Mouse (Mus musculus) layer of hippocampus, adult 2 months (tissue): ENCODE measurements around the gene Arhgap24. TPM values are rescaled to one million over a fixed set of nuclear protein-coding genes. Genes with fewer than 3 reads are reported as not detected.
A peak's percentile ranks its signal among the peaks of the same experiment; 100 is the strongest.

Experiments used
- DNase-seq, 2 experiments: peaks; one replicate each; pipeline ENCODE4 v3.0.0; 2022; ENCODE audit warnings: low spot score in 2 of 2
- H3K27ac ChIP-seq: fragments of 200-600 bp; 2 replicates; pipeline ENCODE4 v1.8.1; 2022
- H3K4me3 ChIP-seq: fragments of 200-600 bp; 2 replicates; pipeline ENCODE4 v1.8.1; 2022; ENCODE audit warnings: mild to moderate bottlenecking
- CTCF ChIP-seq: fragments of 200-600 bp; conservative IDR thresholded peaks from 2 replicates; pipeline ENCODE4 v1.8.1; 2022; ENCODE audit warnings: antibody characterized with exemption, mild to moderate bottlenecking, moderate library complexity
- total RNA-seq, 2 experiments: library from RNA; stranded (reverse); gene quantifications; 2 replicates each; pipeline ENCODE4 v1.2.3; 2021

Gene Arhgap24
- total RNA-seq, 2 experiments from 2014 or later = 4.8 to 5.3 TPM

- no peak overlapping the region for H3K27ac ChIP-seq
- H3K4me3 ChIP-seq = no peak overlapping the region
- no peak for DNase-seq
- no peak for TF ChIP-seq CTCF
Observed at GRCm38 (mm10) chr5:102568764-102569163, 87.6 kb downstream of the Arhgap24 start.

GRCm38 (mm10) chr5:102571445-102571844 is 90.3 kb downstream of the Arhgap24 start:
- no peak for DNase-seq
- no peak for TF ChIP-seq CTCF
- H3K4me3 ChIP-seq = no peak overlapping the region
- no peak overlapping the region for H3K27ac ChIP-seq

- TF ChIP-seq CTCF = no peak
- H3K27ac ChIP-seq = no peak overlapping the region
- no peak overlapping the region for H3K4me3 ChIP-seq
- DNase-seq = no peak
Observed at GRCm38 (mm10) chr5:102576750-102577149, 95.6 kb downstream of the Arhgap24 start.

- no peak for DNase-seq
- TF ChIP-seq CTCF = no peak
- Histone ChIP-seq H3K4me3 (no peak overlapping the region), H3K27ac (no peak overlapping the region)
Observed at GRCm38 (mm10) chr5:102577729-102578128, 96.5 kb downstream of the Arhgap24 start.

GRCm38 (mm10) chr5:102578431-102578830 is 97.2 kb downstream of the Arhgap24 start:
- Histone ChIP-seq H3K4me3 (no peak overlapping the region), H3K27ac (no peak overlapping the region)
- DNase-seq = no peak
- TF ChIP-seq CTCF = no peak

GRCm38 (mm10) chr5:102582864-102583410 is 101.7 kb downstream of the Arhgap24 start:
- DNase-seq = no peak
- no peak overlapping the region for H3K4me3 ChIP-seq
- TF ChIP-seq CTCF = no peak
- no peak overlapping the region for H3K27ac ChIP-seq

- DNase-seq = no peak
- Histone ChIP-seq H3K4me3 (no peak overlapping the region), H3K27ac (no peak overlapping the region)
- no peak for TF ChIP-seq CTCF
Observed at GRCm38 (mm10) chr5:102591422-102591821, 110.2 kb downstream of the Arhgap24 start.

- no peak for TF ChIP-seq CTCF
- Histone ChIP-seq H3K4me3 (no peak overlapping the region), H3K27ac (no peak overlapping the region)
- no peak for DNase-seq
Observed at GRCm38 (mm10) chr5:102593058-102593457, 111.9 kb downstream of the Arhgap24 start.

- H3K27ac ChIP-seq = no peak overlapping the region
- no peak for TF ChIP-seq CTCF
- no peak for DNase-seq
- H3K4me3 ChIP-seq = no peak overlapping the region
Observed at GRCm38 (mm10) chr5:102599102-102599501, 117.9 kb downstream of the Arhgap24 start.

- no peak overlapping the region for H3K27ac ChIP-seq
- DNase-seq = no peak
- H3K4me3 ChIP-seq = no peak overlapping the region
- no peak for TF ChIP-seq CTCF
Observed at GRCm38 (mm10) chr5:102613571-102613970, 132.4 kb downstream of the Arhgap24 start.

GRCm38 (mm10) chr5:102614081-102614480 is 132.9 kb downstream of the Arhgap24 start:
- no peak for DNase-seq
- H3K4me3 ChIP-seq = no peak overlapping the region
- no peak for TF ChIP-seq CTCF
- no peak overlapping the region for H3K27ac ChIP-seq

- no peak overlapping the region for H3K4me3 ChIP-seq
- DNase-seq = no peak
- no peak overlapping the region for H3K27ac ChIP-seq
- TF ChIP-seq CTCF = no peak
Observed at GRCm38 (mm10) chr5:102615249-102615648, 134.1 kb downstream of the Arhgap24 start.

- no peak for TF ChIP-seq CTCF
- no peak for DNase-seq
- Histone ChIP-seq H3K4me3 (no peak overlapping the region), H3K27ac (no peak overlapping the region)
Observed at GRCm38 (mm10) chr5:102621036-102621435, 139.8 kb downstream of the Arhgap24 start.

- Histone ChIP-seq H3K27ac (no peak overlapping the region), H3K4me3 (no peak overlapping the region)
- DNase-seq = peak in 1 of 2 experiments; percentile 2
- no peak for TF ChIP-seq CTCF
Observed at GRCm38 (mm10) chr5:102623807-102624435, 142.7 kb downstream of the Arhgap24 start.
